Comparison of ENCODE assay signal across 9 mouse cellular contexts in genomic region chr6:8274387-8275054, GRCm38 (mm10). TPM values are rescaled to one million over a fixed set of nuclear protein-coding genes. Genes with fewer than 3 reads are reported as not detected.
DNase-seq lines count a peak whose midpoint lies in the region; ATAC-seq and TF ChIP-seq lines count a peak whose summit lies in the region.
"Had no signal": no experiment of that assay in that cellular context is flagged by ENCODE, and none has a peak within 500 bp of the region (broad histone marks: within the 10 kb centered on the region; RNA-seq: fewer than 3 reads in every experiment).

No protein-coding gene starts in this region.

- ATAC-seq in lung, embryonic 16.5 days (ENCODE audit: low read depth), result 0 out of 2 replicates have a peak, but pooled peaks have one; percentile 15

- H3K9ac ChIP-seq in lung, embryonic 16.5 days (ENCODE audit: low read length), result no peak overlapping the region
- H3K9ac ChIP-seq: heart, embryonic 13.5 days had no signal

- TF ChIP-seq CTCF in brain, embryonic 14.5 days (IDR thresholded peaks at IDR 0.05; ENCODE audit: borderline replicate concordance, extremely low read depth, insufficient read depth, insufficient read length), result peak; percentile 67; the same call in 1 of the 2 replicates
- peak; percentile 62 for TF ChIP-seq CTCF in kidney, adult 2 months (conservative IDR thresholded peaks at IDR 0.05; ENCODE audit: insufficient read depth, insufficient read length, low read depth, low read length)
- TF ChIP-seq CTCF in olfactory bulb, adult 2 months (IDR thresholded peaks at IDR 0.05; ENCODE audit: insufficient read depth, low read depth, low read length), result peak; percentile 62; the same call in 1 of the 2 replicates

- H3K4me2 ChIP-seq in lung, embryonic 16.5 days (ENCODE audit: low read depth, low read length), result no peak overlapping the region
- H3K4me2 ChIP-seq: heart, embryonic 13.5 days had no signal

- H3K4me1 ChIP-seq in forebrain, embryonic 10.5 days, result no peaks in the 10 kb centered on the region
- H3K4me1 ChIP-seq in kidney, adult 2 months (ENCODE audit: control insufficient read depth, insufficient read depth, low read length), result no peaks in the 10 kb centered on the region; the same call in 1 of the 2 replicates
- H3K4me1 ChIP-seq in lung, embryonic 16.5 days (replicated peaks; ENCODE audit: control insufficient read depth, insufficient read depth, low read length), result no peaks in the 10 kb centered on the region
- H3K4me1 ChIP-seq in olfactory bulb, adult 2 months (ENCODE audit: control insufficient read depth, insufficient read depth, low read length), result no peaks in the 10 kb centered on the region

- TF ChIP-seq POLR2A in brain, embryonic 14.5 days (IDR thresholded peaks at IDR 0.05; ENCODE audit: borderline replicate concordance, extremely low read depth, insufficient read depth, insufficient read length, poor library complexity, severe bottlenecking), result no peak
- TF ChIP-seq POLR2A in kidney, adult 2 months (IDR thresholded peaks at IDR 0.05; ENCODE audit: low read depth, low read length), result no peak
- no peak for TF ChIP-seq POLR2A in olfactory bulb, adult 2 months (IDR thresholded peaks at IDR 0.05; ENCODE audit: insufficient read depth, low read depth, low read length)

- WGBS in forebrain, embryonic 10.5 days, result 42% methylated on average over 6 of the region's 6 CpGs
- WGBS in kidney, adult 2 months, result 27% methylated on average over 6 of the region's 6 CpGs
- WGBS in lung, embryonic 16.5 days, result 27% methylated on average over 6 of the region's 6 CpGs
- WGBS in olfactory bulb, adult 2 months, result 55% methylated on average over 6 of the region's 6 CpGs

- no peaks in the 10 kb centered on the region for H3K9me3 ChIP-seq in forebrain, embryonic 10.5 days
- no peaks in the 10 kb centered on the region; the same call in 1 of the 2 replicates for H3K9me3 ChIP-seq in lung, embryonic 16.5 days (ENCODE audit: control insufficient read depth, low read length)
- H3K9me3 ChIP-seq: heart, embryonic 13.5 days had no signal

- DNase-seq in 3T3-L1 (ENCODE audit: low read depth, low spot score), result peak; percentile 82
- DNase-seq in CD4-positive, CD25-positive, alpha-beta regulatory T cell, adult 2 months (ENCODE audit: low read depth, low spot score), result peak; percentile 76
- peak; percentile 66 for DNase-seq in brain, embryonic 14.5 days (ENCODE audit: low read depth)
- DNase-seq in forebrain, embryonic 10.5 days (ENCODE audit: extremely low spot score, low spot score), result peak; percentile 36
- DNase-seq in kidney, adult 2 months, result peak; percentile 65
- no peak for DNase-seq in left cerebral cortex, postnatal 14 days (ENCODE audit: low spot score in 2 of 2)

- intact Hi-C loops in left cerebral cortex, postnatal 14 days (cut with DNase I), result loop anchor here (5.0 to 10.0 kb wide), 3 partner anchors 233 to 560 kb away; partner anchors contain the start of gene Glcci1

- H3K27me3 ChIP-seq in forebrain, embryonic 10.5 days (ENCODE audit: poor library complexity, severe bottlenecking), result no peaks in the 10 kb centered on the region
- H3K27me3 ChIP-seq in kidney, adult 2 months (replicated peaks; ENCODE audit: control insufficient read depth, insufficient read depth, low read length), result no peaks in the 10 kb centered on the region
- H3K27me3 ChIP-seq in lung, embryonic 16.5 days (ENCODE audit: control insufficient read depth, insufficient read depth, low read depth, low read length), result no peaks in the 10 kb centered on the region
- H3K27me3 ChIP-seq: heart, embryonic 13.5 days had no signal

- no peak overlapping the region for H3K27ac ChIP-seq in forebrain, embryonic 10.5 days
- H3K27ac ChIP-seq in kidney, adult 2 months (ENCODE audit: insufficient read depth, low read depth, low read length), result no peak overlapping the region
- 0 out of 2 replicates have a peak overlapping the region, but pooled peaks have one; percentile 6 for H3K27ac ChIP-seq in lung, embryonic 16.5 days (ENCODE audit: low read length)
- H3K27ac ChIP-seq in olfactory bulb, adult 2 months (ENCODE audit: insufficient read depth, low read depth, low read length), result no peak overlapping the region
- H3K27ac ChIP-seq: heart, embryonic 13.5 days had no signal

- H3K36me3 ChIP-seq in forebrain, embryonic 10.5 days (replicated peaks), result peaks cover 14% of the 10 kb centered on the region; the same call in 1 of the 2 replicates
- no peaks in the 10 kb centered on the region for H3K36me3 ChIP-seq in kidney, adult 2 months (ENCODE audit: control insufficient read depth, insufficient read depth, low read length)
- peaks cover 3% of the 10 kb centered on the region for H3K36me3 ChIP-seq in lung, embryonic 16.5 days (ENCODE audit: control insufficient read depth, insufficient read depth, low read length)

- no peak overlapping the region for H3K4me3 ChIP-seq in forebrain, embryonic 10.5 days
- H3K4me3 ChIP-seq in kidney, adult 2 months (ENCODE audit: insufficient read depth, low read depth, low read length), result no peak overlapping the region
- no peak overlapping the region for H3K4me3 ChIP-seq in lung, embryonic 16.5 days (ENCODE audit: low read length)
- no peak overlapping the region for H3K4me3 ChIP-seq in olfactory bulb, adult 2 months (ENCODE audit: insufficient read depth, low read depth, low read length)
- H3K4me3 ChIP-seq: heart, embryonic 13.5 days had no signal

RNA-seq across cellular contexts. Expression of gene Gm45062, which starts 15.3 kb away (rescaled TPM):
- 15.5 and 22.1 TPM in 2 replicates for polyA plus RNA-seq in brain, embryonic 14.5 days (2012; rRNA removed)
- 9.2 and 11.1 TPM in 2 replicates for polyA plus RNA-seq in forebrain, embryonic 10.5 days (2016; fragmentation: Nextera tagmentation; extraction: Ambion mirVana)
- polyA plus RNA-seq in kidney, adult 2 months (2012; rRNA removed), result 1.0 and 2.0 TPM in 2 replicates
- 12.1 and 12.6 TPM in 2 replicates for polyA plus RNA-seq in lung, embryonic 16.5 days (2015; fragmentation: Nextera tagmentation; extraction: Ambion mirVana)
- polyA plus RNA-seq in olfactory bulb, adult 2 months (2012; ENCODE audit: insufficient read depth, insufficient read length, low replicate concordance, missing spikeins), result 81.8 TPM in 1 of 2 replicates, not detected in the other
- total RNA-seq in left cerebral cortex, postnatal 14 days (2021), result 1 to 10 TPM; 2.7 to 7.7 TPM

RNA-seq across cellular contexts. Expression of gene Umad1, which starts 15.4 kb away (rescaled TPM):
- 27.3 and 28.0 TPM in 2 replicates for polyA plus RNA-seq in brain, embryonic 14.5 days (2012; rRNA removed)
- polyA plus RNA-seq in forebrain, embryonic 10.5 days (2016; fragmentation: Nextera tagmentation; extraction: Ambion mirVana), result 15.6 and 15.7 TPM in 2 replicates
- polyA plus RNA-seq in kidney, adult 2 months (2012; rRNA removed), result 21.9 and 23.0 TPM in 2 replicates
- polyA plus RNA-seq in lung, embryonic 16.5 days (2015; fragmentation: Nextera tagmentation; extraction: Ambion mirVana), result 26.3 and 26.7 TPM in 2 replicates
- polyA plus RNA-seq in olfactory bulb, adult 2 months (2012; ENCODE audit: insufficient read depth, insufficient read length, low replicate concordance, missing spikeins), result not detected in 2 replicates
- total RNA-seq in left cerebral cortex, postnatal 14 days (2021), result 10 to 100 TPM; 32.6 to 33.5 TPM

RNA-seq across cellular contexts. Expression of gene Rpa3, which starts 15.5 kb away (rescaled TPM):
- polyA plus RNA-seq in brain, embryonic 14.5 days (2012; rRNA removed), result 36.1 and 48.9 TPM in 2 replicates
- polyA plus RNA-seq in forebrain, embryonic 10.5 days (2016; fragmentation: Nextera tagmentation; extraction: Ambion mirVana), result 193 and 207 TPM in 2 replicates
- 2.9 and 5.0 TPM in 2 replicates for polyA plus RNA-seq in kidney, adult 2 months (2012; rRNA removed)
- polyA plus RNA-seq in lung, embryonic 16.5 days (2015; fragmentation: Nextera tagmentation; extraction: Ambion mirVana), result 157 and 165 TPM in 2 replicates
- polyA plus RNA-seq in olfactory bulb, adult 2 months (2012; ENCODE audit: insufficient read depth, insufficient read length, low replicate concordance, missing spikeins), result not detected in 2 replicates
- 10 to 100 TPM; 15.0 to 16.6 TPM for total RNA-seq in left cerebral cortex, postnatal 14 days (2021)

Comparison
In these comparisons a context has a peak if more than half of its experiments do, and no peak if none do; other contexts are left out.
1. DNase-seq: peak in 3T3-L1 (single experiment), CD4-positive, CD25-positive, alpha-beta regulatory T cell, adult 2 months (single experiment), brain, embryonic 14.5 days (single experiment), forebrain, embryonic 10.5 days (single experiment) and kidney, adult 2 months (single experiment); none in left cerebral cortex, postnatal 14 days (0 of 2).
2. Peak in every context shown above with its lines, with median percentiles within 50 percentile points of each other: CTCF ChIP-seq.